Mouse (Mus musculus): ENCODE measurements around the gene Slfn2. TPM values are rescaled to one million over a fixed set of nuclear protein-coding genes. Genes with fewer than 3 reads are reported as not detected.
"Not testable (repeated sequence)": the region's sequence is repeated elsewhere in the genome, so short reads cannot be mapped to it uniquely, and the experiment has no call there.

Slfn2 gene
- polyA plus RNA-seq (2015; fragmentation: Nextera tagmentation; extraction: Ambion mirVana): 0.61 and 1.1 TPM in 2 replicates

- Histone ChIP-seq H3K4me1 (ENCODE audit: control insufficient read depth, insufficient read depth, low read length) (no peaks in the 10 kb centered on the region), H3K4me3 (ENCODE audit: low read depth, low read length) (no peak within 1 kb of the TSS), H3K27ac (ENCODE audit: low read length) (no peak within 1 kb of the TSS), H3K36me3 (ENCODE audit: control insufficient read depth, insufficient read depth, low read length) (no peaks in the 10 kb centered on the region), H3K9me3 (replicated peaks; ENCODE audit: control insufficient read depth, low read length, poor library complexity, severe bottlenecking) (no peaks in the 10 kb centered on the region), H3K9ac (ENCODE audit: low read depth, low read length) (no peak within 1 kb of the TSS), H3K4me2 (ENCODE audit: low read length) (no peak within 1 kb of the TSS), H3K27me3 (ENCODE audit: control insufficient read depth, insufficient read depth, low read depth, low read length) (no peaks in the 10 kb centered on the region)
- no peak for ATAC-seq
- WGBS: 88% methylated on average over 2 of the region's 2 CpGs
Observed at GRCm38 (mm10) chr11:83064946-83065345, at the start of gene Slfn2. Slfn2 (plus strand) TSS chr11:83065112.

GRCm38 (mm10) chr11:83016093-83016492 is 48.8 kb upstream of the Slfn2 start:
- no peaks in the 10 kb centered on the region for H3K27me3 ChIP-seq (ENCODE audit: control insufficient read depth, insufficient read depth, low read depth, low read length)
- no peak for ATAC-seq
- H3K27ac ChIP-seq (ENCODE audit: low read length): no peak overlapping the region
- H3K9me3 ChIP-seq (replicated peaks; ENCODE audit: control insufficient read depth, low read length, poor library complexity, severe bottlenecking): no peaks in the 10 kb centered on the region
- H3K4me2 ChIP-seq (ENCODE audit: low read length): no peak overlapping the region
- no peak overlapping the region for H3K4me3 ChIP-seq (ENCODE audit: low read depth, low read length)
- no peaks in the 10 kb centered on the region for H3K4me1 ChIP-seq (ENCODE audit: control insufficient read depth, insufficient read depth, low read length)
- no peak overlapping the region for H3K9ac ChIP-seq (ENCODE audit: low read depth, low read length)
- H3K36me3 ChIP-seq (ENCODE audit: control insufficient read depth, insufficient read depth, low read length): no peaks in the 10 kb centered on the region

GRCm38 (mm10) chr11:83019561-83020519 is 45.1 kb upstream of the Slfn2 start:
- not testable (repeated sequence) for H3K36me3 ChIP-seq (ENCODE audit: control insufficient read depth, insufficient read depth, low read length); ATAC-seq; H3K4me1 ChIP-seq (ENCODE audit: control insufficient read depth, insufficient read depth, low read length); H3K4me2 ChIP-seq (ENCODE audit: low read length); H3K27ac ChIP-seq (ENCODE audit: low read length); H3K9me3 ChIP-seq (replicated peaks; ENCODE audit: control insufficient read depth, low read length, poor library complexity, severe bottlenecking); H3K4me3 ChIP-seq (ENCODE audit: low read depth, low read length); H3K9ac ChIP-seq (ENCODE audit: low read depth, low read length); H3K27me3 ChIP-seq (ENCODE audit: control insufficient read depth, insufficient read depth, low read depth, low read length)
- 81% methylated on average over 18 of the region's 18 CpGs for whole genome bisulfite sequencing

- ATAC-seq: no peak
- Histone ChIP-seq H3K9me3 (replicated peaks; ENCODE audit: control insufficient read depth, low read length, poor library complexity, severe bottlenecking) (no peaks in the 10 kb centered on the region), H3K4me1 (ENCODE audit: control insufficient read depth, insufficient read depth, low read length) (no peaks in the 10 kb centered on the region), H3K27ac (ENCODE audit: low read length) (no peak within 1 kb of the TSS), H3K9ac (ENCODE audit: low read depth, low read length) (no peak within 1 kb of the TSS), H3K27me3 (ENCODE audit: control insufficient read depth, insufficient read depth, low read depth, low read length) (no peaks in the 10 kb centered on the region), H3K4me3 (ENCODE audit: low read depth, low read length) (no peak within 1 kb of the TSS), H3K4me2 (ENCODE audit: low read length) (no peak within 1 kb of the TSS), H3K36me3 (ENCODE audit: control insufficient read depth, insufficient read depth, low read length) (no peaks in the 10 kb centered on the region)
- 76% methylated on average over 5 of the region's 5 CpGs for WGBS
Observed at GRCm38 (mm10) chr11:83020621-83021020, 44.3 kb upstream of the Slfn2 start, which contains the start of gene Slfn8. Slfn8 (minus strand) TSS chr11:83020810.

- H3K4me3 ChIP-seq (ENCODE audit: low read depth, low read length); H3K36me3 ChIP-seq (ENCODE audit: control insufficient read depth, insufficient read depth, low read length); H3K27ac ChIP-seq (ENCODE audit: low read length); ATAC-seq; H3K4me1 ChIP-seq (ENCODE audit: control insufficient read depth, insufficient read depth, low read length); H3K9me3 ChIP-seq (replicated peaks; ENCODE audit: control insufficient read depth, low read length, poor library complexity, severe bottlenecking); H3K4me2 ChIP-seq (ENCODE audit: low read length); H3K9ac ChIP-seq (ENCODE audit: low read depth, low read length); H3K27me3 ChIP-seq (ENCODE audit: control insufficient read depth, insufficient read depth, low read depth, low read length): not testable (repeated sequence)
- WGBS: 88% methylated on average over 3 of the region's 3 CpGs
Observed at GRCm38 (mm10) chr11:83038686-83039085, 26.2 kb upstream of the Slfn2 start.

- Histone ChIP-seq H3K4me1 (ENCODE audit: control insufficient read depth, insufficient read depth, low read length) (no peaks in the 10 kb centered on the region), H3K9ac (ENCODE audit: low read depth, low read length) (no peak overlapping the region), H3K27me3 (ENCODE audit: control insufficient read depth, insufficient read depth, low read depth, low read length) (no peaks in the 10 kb centered on the region), H3K4me2 (ENCODE audit: low read length) (no peak overlapping the region), H3K9me3 (replicated peaks; ENCODE audit: control insufficient read depth, low read length, poor library complexity, severe bottlenecking) (no peaks in the 10 kb centered on the region), H3K4me3 (ENCODE audit: low read depth, low read length) (no peak overlapping the region), H3K36me3 (ENCODE audit: control insufficient read depth, insufficient read depth, low read length) (no peaks in the 10 kb centered on the region), H3K27ac (ENCODE audit: low read length) (no peak overlapping the region)
- WGBS: 50% methylated on average over 1 of the region's 1 CpGs
- ATAC-seq: no peak
Observed at GRCm38 (mm10) chr11:83039156-83039555, 25.8 kb upstream of the Slfn2 start.

- Histone ChIP-seq H3K9me3 (replicated peaks; ENCODE audit: control insufficient read depth, low read length, poor library complexity, severe bottlenecking) (no peaks in the 10 kb centered on the region), H3K27ac (ENCODE audit: low read length) (no peak overlapping the region), H3K4me2 (ENCODE audit: low read length) (no peak overlapping the region), H3K4me1 (ENCODE audit: control insufficient read depth, insufficient read depth, low read length) (no peaks in the 10 kb centered on the region), H3K36me3 (ENCODE audit: control insufficient read depth, insufficient read depth, low read length) (no peaks in the 10 kb centered on the region), H3K9ac (ENCODE audit: low read depth, low read length) (no peak overlapping the region), H3K4me3 (ENCODE audit: low read depth, low read length) (no peak overlapping the region), H3K27me3 (ENCODE audit: control insufficient read depth, insufficient read depth, low read depth, low read length) (no peaks in the 10 kb centered on the region)
- 10% methylated on average over 19 of the region's 19 CpGs for WGBS
- no peak for ATAC-seq
Observed at GRCm38 (mm10) chr11:83039796-83040195, 25.1 kb upstream of the Slfn2 start.

GRCm38 (mm10) chr11:83040325-83040724 is 24.6 kb upstream of the Slfn2 start:
- no peak overlapping the region for H3K4me3 ChIP-seq (ENCODE audit: low read depth, low read length)
- H3K27ac ChIP-seq (ENCODE audit: low read length): no peak overlapping the region
- H3K36me3 ChIP-seq (ENCODE audit: control insufficient read depth, insufficient read depth, low read length): no peaks in the 10 kb centered on the region
- no peaks in the 10 kb centered on the region for H3K9me3 ChIP-seq (replicated peaks; ENCODE audit: control insufficient read depth, low read length, poor library complexity, severe bottlenecking)
- no peak overlapping the region for H3K4me2 ChIP-seq (ENCODE audit: low read length)
- no peak overlapping the region for H3K9ac ChIP-seq (ENCODE audit: low read depth, low read length)
- 31% methylated on average over 1 of the region's 1 CpGs for WGBS
- H3K4me1 ChIP-seq (ENCODE audit: control insufficient read depth, insufficient read depth, low read length): no peaks in the 10 kb centered on the region
- ATAC-seq: no peak
- no peaks in the 10 kb centered on the region for H3K27me3 ChIP-seq (ENCODE audit: control insufficient read depth, insufficient read depth, low read depth, low read length)

GRCm38 (mm10) chr11:83041000-83041399 is 23.9 kb upstream of the Slfn2 start:
- no peak for ATAC-seq
- Histone ChIP-seq H3K27me3 (ENCODE audit: control insufficient read depth, insufficient read depth, low read depth, low read length) (no peaks in the 10 kb centered on the region), H3K9ac (ENCODE audit: low read depth, low read length) (no peak overlapping the region), H3K27ac (ENCODE audit: low read length) (no peak overlapping the region), H3K36me3 (ENCODE audit: control insufficient read depth, insufficient read depth, low read length) (no peaks in the 10 kb centered on the region), H3K4me1 (ENCODE audit: control insufficient read depth, insufficient read depth, low read length) (no peaks in the 10 kb centered on the region), H3K9me3 (replicated peaks; ENCODE audit: control insufficient read depth, low read length, poor library complexity, severe bottlenecking) (no peaks in the 10 kb centered on the region), H3K4me3 (ENCODE audit: low read depth, low read length) (no peak overlapping the region), H3K4me2 (ENCODE audit: low read length) (no peak overlapping the region)

Measured in midbrain, embryonic 16.5 days (tissue).